Mouse (Mus musculus) layer of hippocampus, adult 2 months (tissue): ENCODE measurements around the gene Lclat1. TPM values are rescaled to one million over a fixed set of nuclear protein-coding genes. Genes with fewer than 3 reads are reported as not detected.
"Not testable (repeated sequence)": the region's sequence is repeated elsewhere in the genome, so short reads cannot be mapped to it uniquely, and the experiment has no call there.

ENCODE experiments used
- DNase-seq, 2 experiments: peaks; one replicate each; pipeline ENCODE4 v3.0.0; 2022; ENCODE audit warnings: low spot score in 2 of 2
- H3K27ac ChIP-seq: fragments of 200-600 bp; 2 replicates; pipeline ENCODE4 v1.8.1; 2022
- H3K4me3 ChIP-seq: fragments of 200-600 bp; 2 replicates; pipeline ENCODE4 v1.8.1; 2022; ENCODE audit warnings: mild to moderate bottlenecking
- CTCF ChIP-seq: fragments of 200-600 bp; conservative IDR thresholded peaks from 2 replicates; pipeline ENCODE4 v1.8.1; 2022; ENCODE audit warnings: antibody characterized with exemption, mild to moderate bottlenecking, moderate library complexity
- total RNA-seq, 2 experiments: library from RNA; stranded (reverse); gene quantifications; 2 replicates each; pipeline ENCODE4 v1.2.3; 2021

The Lclat1 gene
- total RNA-seq, 2 experiments from 2014 or later = 32.9 to 34.6 TPM

DNA sequence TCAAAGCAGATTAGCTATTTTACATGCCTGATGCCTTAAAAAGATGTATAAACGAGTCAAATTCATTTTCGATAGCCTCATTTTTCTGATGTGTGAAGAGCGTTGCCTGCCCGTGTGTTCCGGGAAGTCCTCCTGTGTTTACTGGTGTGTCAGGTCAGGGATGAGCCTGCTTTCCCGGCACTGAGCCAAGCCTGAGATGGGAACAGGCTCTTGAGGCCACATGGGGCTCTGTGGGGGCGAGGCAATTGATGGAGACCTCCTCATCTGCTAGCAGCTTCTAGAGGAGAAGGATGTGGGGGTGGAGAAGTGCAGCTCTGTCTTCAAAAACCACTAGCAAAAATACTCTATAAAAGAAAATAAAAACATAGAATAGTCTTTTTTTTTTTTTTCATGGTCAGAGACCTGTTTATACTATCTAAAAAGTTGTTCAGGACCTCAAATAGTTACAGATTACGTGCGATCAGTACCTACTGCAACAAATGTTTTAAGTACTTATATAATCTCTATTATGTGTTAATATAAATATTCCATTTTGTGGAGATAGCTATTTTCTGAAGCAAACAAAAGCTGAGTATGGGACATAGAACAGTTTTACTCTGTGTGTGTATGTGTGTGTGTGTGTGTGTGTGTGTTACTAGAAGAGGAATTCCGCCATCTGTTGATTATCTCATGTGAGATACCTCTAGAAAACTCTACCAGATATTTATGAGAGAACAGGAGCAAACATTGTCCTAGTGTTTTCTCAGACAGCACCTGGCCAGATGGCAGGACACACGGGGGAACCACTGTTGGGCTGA is 144.2 kb downstream of the Lclat1 start:
- H3K27ac ChIP-seq = no peak overlapping the region
- H3K4me3 ChIP-seq = no peak overlapping the region
- TF ChIP-seq CTCF = no peak
- DNase-seq = no peak

DNA sequence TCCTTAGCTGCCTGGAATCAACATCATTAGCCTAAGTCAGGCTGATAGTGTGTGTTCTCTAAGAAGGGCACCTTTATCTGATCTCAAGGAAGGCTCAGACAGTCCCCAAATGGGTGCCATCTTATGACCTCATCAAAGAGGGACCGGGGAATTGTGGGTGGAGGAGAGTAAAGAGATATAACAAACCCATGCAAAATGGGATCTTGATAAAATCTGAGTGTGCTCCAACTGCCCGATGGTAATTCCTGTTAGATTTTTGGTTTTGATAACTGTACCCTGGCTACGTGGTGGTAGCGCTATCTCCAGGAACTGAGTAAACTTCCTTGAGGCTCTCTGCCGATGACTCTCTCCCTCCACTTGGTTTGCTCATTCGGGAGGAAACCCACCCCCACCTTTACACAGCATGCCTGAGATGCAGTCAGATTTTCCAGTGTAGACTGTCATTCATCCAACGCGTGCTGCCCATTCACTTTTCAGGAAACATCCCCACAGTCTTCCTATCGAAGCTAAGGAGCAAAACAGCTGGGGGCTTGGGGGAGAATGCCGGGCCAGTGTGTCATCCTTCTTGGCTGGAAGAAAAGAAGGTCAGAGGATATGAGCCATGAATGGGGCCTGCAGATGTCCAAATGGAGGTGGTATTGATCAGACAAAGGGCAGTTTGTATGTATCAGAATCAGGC is 145.6 kb downstream of the Lclat1 start:
- no peak for TF ChIP-seq CTCF
- DNase-seq = no peak

DNA sequence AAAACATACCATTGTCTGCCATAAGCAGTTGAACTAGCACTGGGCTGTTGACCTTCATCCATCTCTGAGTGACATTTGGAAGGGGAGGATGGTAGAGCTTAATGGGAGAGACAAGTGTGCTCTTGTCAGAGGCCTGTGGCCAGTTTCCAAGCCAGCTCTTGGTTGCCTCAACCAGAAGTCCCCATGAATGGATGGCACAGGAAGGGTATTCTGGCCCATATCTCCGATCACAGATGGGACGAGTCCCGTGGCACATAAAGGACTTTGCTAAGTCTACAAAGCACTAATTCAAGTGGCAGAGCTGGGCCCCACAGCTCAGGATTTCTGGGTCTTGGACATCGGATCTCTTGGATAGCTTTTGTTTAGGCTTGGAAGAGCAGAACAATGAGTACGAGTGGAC is 148.0 kb downstream of the Lclat1 start:
- TF ChIP-seq CTCF = no peak
- no peak for DNase-seq
- no peak overlapping the region for H3K27ac ChIP-seq

More for the DNA sequence above, 145.6 kb downstream of the Lclat1 start:
- Histone ChIP-seq H3K27ac (no peak overlapping the region), H3K4me3 (no peak overlapping the region)

DNA sequence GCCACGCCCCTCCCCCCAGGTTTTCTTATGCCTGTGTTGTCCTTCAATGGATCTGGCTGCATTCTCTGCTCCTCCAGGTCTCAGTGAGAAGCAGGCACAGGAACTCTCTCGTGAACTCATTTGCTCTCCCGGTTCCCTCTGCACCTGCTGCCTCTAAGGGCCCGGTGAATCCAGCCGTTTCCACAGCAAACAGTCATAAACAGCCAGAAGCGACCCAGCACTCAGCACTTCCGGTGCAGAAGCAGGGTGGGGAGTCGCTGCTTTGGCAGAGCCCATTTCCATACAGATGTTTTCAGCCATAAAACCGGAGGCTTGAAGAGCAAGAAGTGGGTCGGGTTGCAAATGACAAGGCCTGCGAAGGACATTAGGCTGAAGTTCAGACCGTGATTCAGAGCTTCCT is 150.8 kb downstream of the Lclat1 start:
- no peak for DNase-seq
- no peak for TF ChIP-seq CTCF
- H3K4me3 ChIP-seq = no peak overlapping the region
- no peak overlapping the region for H3K27ac ChIP-seq

More for the DNA sequence above, 148.0 kb downstream of the Lclat1 start:
- H3K4me3 ChIP-seq = no peak overlapping the region

DNA sequence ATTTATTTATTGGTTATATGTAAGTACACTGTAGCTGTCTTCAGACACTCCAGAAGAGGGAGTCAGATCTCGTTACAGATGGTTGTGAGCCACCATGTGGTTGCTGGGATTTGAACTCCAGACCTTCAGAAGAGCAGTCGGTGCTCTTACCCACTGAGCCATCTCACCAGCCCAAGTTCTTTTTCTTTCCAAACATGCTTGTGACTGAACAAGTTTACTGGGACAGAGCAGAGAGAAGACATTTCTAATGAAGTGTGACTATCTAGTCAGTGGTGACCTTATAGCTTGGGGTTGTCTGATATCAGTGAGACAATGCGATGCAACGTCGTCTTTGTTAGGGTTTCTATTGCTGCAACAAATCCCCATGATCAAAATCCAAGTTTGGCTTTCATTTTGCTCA is 151.5 kb downstream of the Lclat1 start:
- not testable (repeated sequence) for H3K27ac ChIP-seq, H3K4me3 ChIP-seq, DNase-seq

DNA sequence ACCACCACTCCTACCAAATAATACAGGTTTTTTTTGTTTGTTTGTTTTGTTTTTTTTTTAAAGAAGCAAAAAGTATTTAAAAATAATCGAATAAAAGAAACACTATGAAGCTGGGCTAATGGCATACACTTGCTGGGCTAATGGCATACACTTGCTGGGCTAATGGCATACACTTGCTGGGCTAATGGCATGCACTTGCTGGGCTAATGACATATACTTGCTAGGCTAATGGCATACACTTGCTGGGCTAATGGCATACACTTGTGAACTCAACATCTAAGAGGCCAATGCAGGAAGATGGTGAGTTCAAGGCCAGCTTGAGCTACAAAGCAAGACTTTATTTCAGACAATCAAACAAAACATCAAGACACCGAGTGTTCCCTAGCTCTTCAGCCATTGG is 154.8 kb downstream of the Lclat1 start:
- no peak for TF ChIP-seq CTCF
- Histone ChIP-seq H3K4me3 (no peak overlapping the region), H3K27ac (peak overlapping the region; percentile 56)
- DNase-seq = no peak

DNA sequence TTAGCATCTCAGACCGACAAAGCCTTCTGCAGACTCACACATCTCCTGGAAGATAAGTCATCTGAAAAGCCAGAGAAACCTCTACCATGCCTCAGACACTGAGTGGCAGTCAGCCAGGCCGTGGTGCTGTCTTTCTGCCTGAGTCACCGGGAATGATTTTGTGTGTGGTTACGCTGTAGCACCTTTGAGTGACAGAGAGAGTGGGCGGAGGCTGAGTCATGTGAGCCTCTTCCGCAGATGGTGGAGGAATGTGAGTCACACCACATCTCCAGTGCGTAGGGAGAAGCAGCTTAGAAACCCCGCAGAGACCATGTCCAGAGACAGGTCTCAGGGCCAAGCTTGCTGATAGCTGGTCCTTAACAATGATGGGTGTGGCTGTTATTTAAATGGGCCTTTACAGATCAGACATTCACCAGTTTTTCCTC is 155.3 kb downstream of the Lclat1 start:
- Histone ChIP-seq H3K27ac (peak overlapping the region; percentile 62), H3K4me3 (no peak overlapping the region)
- no peak for TF ChIP-seq CTCF
- DNase-seq = peak; percentile 77 to 80

DNA sequence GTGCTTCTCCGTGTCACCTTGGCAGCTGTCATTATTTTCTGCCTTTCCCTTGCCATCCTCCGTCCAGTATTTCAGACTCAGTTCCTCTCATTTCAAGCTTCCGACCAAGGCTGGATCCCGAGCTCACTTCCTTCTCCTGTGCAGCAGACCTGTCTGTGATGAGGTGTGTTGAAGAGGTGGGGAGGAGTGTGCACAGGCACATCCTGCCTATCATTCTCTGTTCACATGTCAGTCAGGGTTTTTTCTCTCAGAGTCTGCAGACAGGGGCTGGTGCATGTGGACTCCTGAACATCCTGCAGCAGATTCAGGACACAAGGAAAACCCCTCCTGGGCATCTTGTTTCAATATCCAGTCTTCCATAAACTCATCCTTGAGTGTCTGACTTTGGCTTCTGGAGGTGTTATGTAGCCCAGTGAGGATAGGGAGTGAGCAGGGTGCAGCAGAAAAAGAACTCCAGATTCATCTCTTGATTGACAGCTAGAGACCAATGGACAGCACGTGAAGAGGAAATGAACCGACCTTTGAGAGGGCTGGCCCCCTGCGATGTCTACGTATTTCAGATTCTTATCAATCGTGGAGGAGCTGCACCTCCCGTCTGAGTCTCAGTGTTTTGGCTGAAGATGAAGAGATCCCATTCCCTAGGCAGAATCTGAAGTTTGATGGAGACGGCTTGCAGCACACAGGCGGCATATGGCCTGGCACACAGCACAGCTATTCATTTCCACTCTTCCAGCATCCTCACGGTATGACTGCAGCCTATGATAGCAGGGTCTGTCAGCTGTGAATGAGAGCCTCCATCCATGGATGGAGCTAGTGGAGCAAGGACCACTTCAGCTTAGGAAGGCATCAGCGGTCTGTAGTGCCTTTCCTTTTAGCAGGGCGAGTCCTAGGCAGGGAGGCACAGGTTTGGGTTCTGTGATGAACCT is 163.3 kb downstream of the Lclat1 start:
- peak; percentile 26 to 32 for DNase-seq
- Histone ChIP-seq H3K27ac (peak overlapping the region; percentile 95), H3K4me3 (peak overlapping the region; percentile 33; the same call in 1 of the 2 replicates)
- no peak for TF ChIP-seq CTCF

DNA sequence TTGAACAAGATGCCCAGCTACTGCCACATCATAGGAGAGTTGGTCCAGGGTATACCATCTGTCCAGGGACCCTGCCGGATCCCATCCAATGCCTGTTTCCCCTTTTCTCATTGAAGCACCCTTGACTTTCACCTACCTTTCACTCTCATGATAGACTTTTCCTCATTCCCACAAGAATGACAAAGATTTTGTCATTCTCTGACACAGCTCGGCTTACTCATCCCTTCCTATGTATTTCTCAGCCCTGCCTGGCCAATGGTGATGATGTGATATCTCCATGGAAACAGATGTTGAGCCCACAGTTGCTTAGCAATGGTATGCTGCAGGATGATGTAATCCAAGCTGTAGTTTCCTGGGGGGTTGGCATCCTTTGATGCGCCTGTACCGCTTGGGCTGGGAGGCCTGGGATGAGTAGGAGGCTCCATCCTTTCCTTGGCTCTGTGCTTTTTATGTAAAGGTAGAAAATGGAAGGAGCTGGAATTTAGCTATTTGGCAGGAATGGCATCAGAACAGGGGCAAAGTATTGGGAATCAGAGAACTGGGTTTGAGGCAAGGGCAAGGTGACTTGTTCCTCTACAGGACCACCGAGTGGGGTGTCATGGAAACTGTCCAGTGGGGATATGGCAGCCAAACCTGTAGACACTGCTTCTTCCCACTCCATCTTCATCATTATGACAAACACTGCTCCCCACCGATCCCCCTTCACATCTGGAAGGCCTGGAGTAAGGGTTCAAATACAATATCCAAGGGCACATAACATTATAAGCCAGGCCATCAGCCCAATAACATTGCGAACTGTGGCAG is 164.2 kb downstream of the Lclat1 start:
- DNase-seq = peak; percentile 66 to 91
- Histone ChIP-seq H3K4me3 (peak overlapping the region; percentile 33; the same call in 1 of the 2 replicates), H3K27ac (peak overlapping the region; percentile 95)
- TF ChIP-seq CTCF = no peak

DNA sequence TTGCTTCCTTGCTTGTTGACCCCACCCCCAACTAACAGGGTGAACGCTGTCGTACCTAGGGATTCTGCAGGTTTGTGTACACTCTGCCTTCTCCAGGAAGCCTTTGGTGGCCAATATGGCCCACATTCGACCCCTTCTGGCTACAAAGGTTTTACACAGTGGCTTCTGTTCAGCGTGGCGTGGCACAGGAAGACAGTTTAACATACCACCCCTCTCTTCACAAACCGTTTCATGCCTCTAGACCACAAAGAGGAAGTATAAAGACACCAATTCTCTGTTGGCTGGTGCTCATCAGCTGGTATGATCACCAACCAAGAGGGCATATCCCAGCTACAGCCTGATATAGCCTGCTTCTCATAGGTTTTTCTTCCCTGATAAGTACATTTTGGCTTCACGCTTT is 166.0 kb downstream of the Lclat1 start:
- H3K27ac ChIP-seq = no peak overlapping the region
- H3K4me3 ChIP-seq = no peak overlapping the region
- no peak for TF ChIP-seq CTCF
- no peak for DNase-seq

DNA sequence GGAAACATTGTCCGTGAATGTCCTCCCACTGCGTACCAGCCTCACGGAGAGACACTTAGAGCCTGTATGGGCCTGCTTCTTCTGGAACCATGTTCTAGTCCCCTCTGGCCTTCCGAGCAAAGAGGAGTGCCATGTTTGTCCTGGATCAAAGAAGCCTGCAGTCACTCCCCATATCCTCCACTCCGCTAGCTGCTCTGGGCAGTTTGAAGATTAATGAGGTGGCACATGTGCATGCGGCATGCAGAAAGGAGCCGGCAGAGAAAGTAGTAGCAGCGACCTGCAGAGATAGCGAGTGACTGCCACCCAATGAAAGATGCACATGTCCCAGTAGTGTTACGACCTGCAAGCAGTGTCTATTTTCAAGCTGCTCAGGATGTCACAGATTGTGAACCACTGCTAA is 167.3 kb downstream of the Lclat1 start:
- Histone ChIP-seq H3K27ac (no peak overlapping the region), H3K4me3 (no peak overlapping the region)
- no peak for DNase-seq
- no peak for TF ChIP-seq CTCF

DNA sequence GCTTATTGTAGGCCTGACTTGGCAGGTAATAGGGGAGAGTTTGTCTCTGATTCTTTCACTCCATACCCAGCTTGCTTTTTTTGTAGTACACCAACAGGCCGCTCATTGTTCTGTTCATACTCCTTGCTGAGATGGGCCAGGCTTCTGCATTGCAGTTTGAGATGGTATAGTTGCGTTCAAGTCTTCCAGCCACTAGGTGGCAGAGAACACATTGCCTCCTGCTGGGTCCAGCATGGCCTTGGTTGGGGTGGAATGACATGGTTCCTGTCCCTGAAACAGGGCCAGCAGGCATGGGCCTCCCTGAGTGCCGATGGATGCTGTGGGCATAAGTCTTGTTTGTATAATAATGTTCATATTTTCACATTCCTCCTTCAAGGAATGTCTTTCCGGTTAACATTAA is 170.0 kb downstream of the Lclat1 start:
- no peak overlapping the region for H3K27ac ChIP-seq
- TF ChIP-seq CTCF = peak; percentile 50
- DNase-seq = no peak
- H3K4me3 ChIP-seq = no peak overlapping the region

DNA sequence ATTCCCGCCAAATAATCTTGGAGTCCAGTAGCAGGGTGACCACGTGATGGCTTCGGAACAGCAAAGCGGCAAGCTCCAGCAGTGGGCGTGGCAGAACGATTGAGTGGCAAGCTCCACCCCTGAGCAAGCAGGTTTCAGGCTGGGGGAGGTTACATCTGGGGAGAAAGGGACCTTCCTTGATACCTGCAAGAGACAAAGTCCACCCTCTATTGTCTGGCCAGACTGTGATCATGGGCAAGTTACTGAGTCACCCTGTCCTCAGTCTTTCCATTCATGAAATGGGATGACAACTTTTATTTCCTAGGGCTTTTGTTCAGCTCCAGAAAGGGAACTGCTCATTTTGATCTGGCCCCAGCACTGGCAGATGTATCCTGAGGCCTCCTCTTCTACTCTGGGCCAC is 174.9 kb downstream of the Lclat1 start:
- not testable (repeated sequence) for H3K4me3 ChIP-seq, H3K27ac ChIP-seq, DNase-seq
